Mouse (Mus musculus): ENCODE results near the gene Sipa1l1. TPM values are rescaled to one million over a fixed set of nuclear protein-coding genes. Genes with fewer than 3 reads are reported as not detected.

Gene Sipa1l1
- total RNA-seq, 1 experiment: 31.8 TPM

DNA sequence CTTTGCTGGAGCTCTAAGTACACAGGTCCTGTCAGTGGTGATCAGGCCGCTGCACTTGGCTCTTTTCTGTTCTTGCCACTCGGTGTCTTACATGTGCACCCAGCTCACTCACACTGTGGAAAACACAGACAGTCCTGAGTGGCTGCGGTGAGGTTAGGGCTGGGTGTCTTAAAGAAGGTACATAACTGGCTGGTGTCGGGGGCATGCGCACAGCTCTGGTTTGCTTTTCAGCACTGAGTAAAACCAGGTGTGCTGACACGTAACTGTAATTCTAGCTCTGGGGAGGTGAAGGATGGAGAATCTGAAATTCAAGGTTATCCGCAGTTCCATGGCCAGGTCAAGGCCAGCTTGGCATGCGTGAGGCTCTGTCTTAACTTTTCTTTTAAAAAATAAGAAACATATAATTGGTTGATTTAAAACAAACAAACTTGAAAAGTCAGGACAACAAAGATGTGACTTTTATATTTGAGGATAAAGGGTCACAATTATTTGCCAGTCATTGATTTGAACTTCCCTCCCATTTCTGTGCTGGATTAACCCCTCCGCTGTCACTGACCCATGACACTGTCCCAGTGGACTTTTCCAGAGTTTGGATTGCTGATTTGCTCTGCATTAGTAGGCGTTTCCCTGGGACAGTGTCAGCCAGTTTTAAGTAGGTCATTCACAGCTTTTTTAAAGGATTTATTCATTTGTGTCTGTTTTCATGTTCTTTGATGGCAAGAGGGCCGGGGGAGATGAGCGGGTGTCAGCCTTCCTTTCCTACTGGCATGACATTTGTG, 163.9 kb downstream of the Sipa1l1 start:
- TF ChIP-seq HCFC1 (IDR thresholded peaks at IDR 0.05; ENCODE audit: borderline replicate concordance, insufficient read depth, low read length) (no peak), CHD2 (IDR thresholded peaks at IDR 0.05; ENCODE audit: low read depth, low read length) (no peak), ZC3H11A (IDR thresholded peaks at IDR 0.05; ENCODE audit: borderline replicate concordance, low read depth, low read length) (no peak), ZNF384 (IDR thresholded peaks at IDR 0.05; ENCODE audit: low read depth, low read length) (no peak), MAFK (IDR thresholded peaks at IDR 0.05; ENCODE audit: insufficient read depth, low read depth, low read length) (no peak)
- Histone ChIP-seq H3K4me1 (ENCODE audit: control insufficient read depth in 2 of 2, insufficient read depth in 2 of 2, low read length in 2 of 2, poor library complexity in 1 of 2) (peaks cover 0 to 4% of the 10 kb centered on the region in 2 experiments; a peak in 3 of 4 replicates), H3K9ac (ENCODE audit: insufficient read depth, low read depth, low read length, poor library complexity, severe bottlenecking) (no peak overlapping the region), H3K36me3 (ENCODE audit: control insufficient read depth, insufficient read depth, low read length, poor library complexity, severe bottlenecking) (no peaks in the 10 kb centered on the region), H3K4me3 (ENCODE audit: insufficient read depth in 1 of 2, low read depth in 1 of 2, low read length in 2 of 2, poor library complexity in 1 of 2, severe bottlenecking in 1 of 2) (no peak overlapping the region), H3K27ac (ENCODE audit: insufficient read depth, low read depth, low read length, poor library complexity, severe bottlenecking) (no peak overlapping the region), H3K9me3 (ENCODE audit: control insufficient read depth, insufficient read depth, low read depth, low read length) (no peaks in the 10 kb centered on the region)
- DNase-seq (ENCODE audit: low read depth, low spot score): no peak
- in situ Hi-C loops (cut with MboI; ENCODE audit: low sequenced_read_pairs in 2 of 2, unreplicated experiment in 2 of 2): no loop called here

- Histone ChIP-seq H3K4me1 (ENCODE audit: control insufficient read depth in 2 of 2, insufficient read depth in 2 of 2, low read length in 2 of 2, poor library complexity in 1 of 2) (peaks cover 0 to 4% of the 10 kb centered on the region in 2 experiments; a peak in 3 of 4 replicates), H3K9ac (ENCODE audit: insufficient read depth, low read depth, low read length, poor library complexity, severe bottlenecking) (no peak overlapping the region), H3K9me3 (ENCODE audit: control insufficient read depth, insufficient read depth, low read depth, low read length) (no peaks in the 10 kb centered on the region), H3K36me3 (ENCODE audit: control insufficient read depth, insufficient read depth, low read length, poor library complexity, severe bottlenecking) (no peaks in the 10 kb centered on the region), H3K27ac (ENCODE audit: insufficient read depth, low read depth, low read length, poor library complexity, severe bottlenecking) (no peak overlapping the region), H3K4me3 (ENCODE audit: insufficient read depth in 1 of 2, low read depth in 1 of 2, low read length in 2 of 2, poor library complexity in 1 of 2, severe bottlenecking in 1 of 2) (no peak overlapping the region)
- in situ Hi-C loops (cut with MboI; ENCODE audit: low sequenced_read_pairs in 2 of 2, unreplicated experiment in 2 of 2): no loop called here
- TF ChIP-seq HCFC1 (IDR thresholded peaks at IDR 0.05; ENCODE audit: borderline replicate concordance, insufficient read depth, low read length) (no peak), MAFK (IDR thresholded peaks at IDR 0.05; ENCODE audit: insufficient read depth, low read depth, low read length) (no peak), ZC3H11A (IDR thresholded peaks at IDR 0.05; ENCODE audit: borderline replicate concordance, low read depth, low read length) (no peak), ZNF384 (IDR thresholded peaks at IDR 0.05; ENCODE audit: low read depth, low read length) (no peak), CHD2 (IDR thresholded peaks at IDR 0.05; ENCODE audit: low read depth, low read length) (no peak)
- DNase-seq (ENCODE audit: low read depth, low spot score): no peak
Observed at GRCm38 (mm10) chr12:82333999-82334398, 164.9 kb downstream of the Sipa1l1 start.

GRCm38 (mm10) chr12:82334550-82334949, 165.4 kb downstream of the Sipa1l1 start:
- Histone ChIP-seq H3K4me3 (ENCODE audit: insufficient read depth in 1 of 2, low read depth in 1 of 2, low read length in 2 of 2, poor library complexity in 1 of 2, severe bottlenecking in 1 of 2) (no peak overlapping the region), H3K9me3 (ENCODE audit: control insufficient read depth, insufficient read depth, low read depth, low read length) (no peaks in the 10 kb centered on the region), H3K36me3 (ENCODE audit: control insufficient read depth, insufficient read depth, low read length, poor library complexity, severe bottlenecking) (no peaks in the 10 kb centered on the region), H3K4me1 (ENCODE audit: control insufficient read depth in 2 of 2, insufficient read depth in 2 of 2, low read length in 2 of 2, poor library complexity in 1 of 2) (peaks cover 0 to 4% of the 10 kb centered on the region in 2 experiments; a peak in 3 of 4 replicates), H3K27ac (ENCODE audit: insufficient read depth, low read depth, low read length, poor library complexity, severe bottlenecking) (no peak overlapping the region), H3K9ac (ENCODE audit: insufficient read depth, low read depth, low read length, poor library complexity, severe bottlenecking) (no peak overlapping the region)
- TF ChIP-seq ZNF384 (IDR thresholded peaks at IDR 0.05; ENCODE audit: low read depth, low read length): no peak
- TF ChIP-seq MAFK (IDR thresholded peaks at IDR 0.05; ENCODE audit: insufficient read depth, low read depth, low read length): no peak
- no peak for TF ChIP-seq CHD2 (IDR thresholded peaks at IDR 0.05; ENCODE audit: low read depth, low read length)
- no peak for TF ChIP-seq ZC3H11A (IDR thresholded peaks at IDR 0.05; ENCODE audit: borderline replicate concordance, low read depth, low read length)
- TF ChIP-seq HCFC1 (IDR thresholded peaks at IDR 0.05; ENCODE audit: borderline replicate concordance, insufficient read depth, low read length): no peak
- in situ Hi-C loops (cut with MboI; ENCODE audit: low sequenced_read_pairs in 2 of 2, unreplicated experiment in 2 of 2): no loop called here
- no peak for DNase-seq (ENCODE audit: low read depth, low spot score)

GRCm38 (mm10) chr12:82335095-82335494, 166.0 kb downstream of the Sipa1l1 start:
- no peak for TF ChIP-seq ZC3H11A (IDR thresholded peaks at IDR 0.05; ENCODE audit: borderline replicate concordance, low read depth, low read length)
- TF ChIP-seq HCFC1 (IDR thresholded peaks at IDR 0.05; ENCODE audit: borderline replicate concordance, insufficient read depth, low read length): no peak
- no peak for TF ChIP-seq CHD2 (IDR thresholded peaks at IDR 0.05; ENCODE audit: low read depth, low read length)
- TF ChIP-seq ZNF384 (IDR thresholded peaks at IDR 0.05; ENCODE audit: low read depth, low read length): no peak
- TF ChIP-seq MAFK (IDR thresholded peaks at IDR 0.05; ENCODE audit: insufficient read depth, low read depth, low read length): no peak
- peaks cover 0 to 4% of the 10 kb centered on the region in 2 experiments; a peak in 3 of 4 replicates for H3K4me1 ChIP-seq (ENCODE audit: control insufficient read depth in 2 of 2, insufficient read depth in 2 of 2, low read length in 2 of 2, poor library complexity in 1 of 2)
- no peak overlapping the region for H3K4me3 ChIP-seq (ENCODE audit: insufficient read depth in 1 of 2, low read depth in 1 of 2, low read length in 2 of 2, poor library complexity in 1 of 2, severe bottlenecking in 1 of 2)
- peak; percentile 17 for DNase-seq (ENCODE audit: low read depth, low spot score)
- in situ Hi-C loops (cut with MboI; ENCODE audit: low sequenced_read_pairs in 2 of 2, unreplicated experiment in 2 of 2): no loop called here
- H3K36me3 ChIP-seq (ENCODE audit: control insufficient read depth, insufficient read depth, low read length, poor library complexity, severe bottlenecking): no peaks in the 10 kb centered on the region
- no peak overlapping the region for H3K9ac ChIP-seq (ENCODE audit: insufficient read depth, low read depth, low read length, poor library complexity, severe bottlenecking)
- H3K9me3 ChIP-seq (ENCODE audit: control insufficient read depth, insufficient read depth, low read depth, low read length): no peaks in the 10 kb centered on the region
- H3K27ac ChIP-seq (ENCODE audit: insufficient read depth, low read depth, low read length, poor library complexity, severe bottlenecking): no peak overlapping the region

Data from ES-E14 (cell line).